Mouse (Mus musculus): Measurements from ENCODE around the gene Immp2l.

GRCm38 (mm10) chr12:41241221-41241620 is 217.3 kb downstream of the Immp2l start:
- TF ChIP-seq GATA1 (IDR thresholded peaks at IDR 0.05; ENCODE audit: borderline replicate concordance, low read length), result no peak
- no peak for TF ChIP-seq CTCF (IDR thresholded peaks at IDR 0.05; ENCODE audit: low read depth, low read length)
- TF ChIP-seq POLR2AphosphoS5 (IDR thresholded peaks at IDR 0.05; ENCODE audit: insufficient replicate concordance, low read depth, low read length), result no peak
- no peak for TF ChIP-seq GATA2 (IDR thresholded peaks at IDR 0.05; ENCODE audit: borderline replicate concordance, low read depth, low read length)
- no peak for TF ChIP-seq TAL1 (conservative IDR thresholded peaks at IDR 0.05; ENCODE audit: low read depth, low read length)
